Mouse (Mus musculus): ENCODE data around the gene Ms4a7.

GRCm38 (mm10) chr19:11360106-11360505, 24.2 kb upstream of the Ms4a7 start:
- TF ChIP-seq GATA1 (IDR thresholded peaks at IDR 0.05; ENCODE audit: low read length) (no peak), TAL1 (IDR thresholded peaks at IDR 0.05; ENCODE audit: low read length) (no peak)

Measured in erythroblast, embryonic 14.5 days (primary cell).